Mouse (Mus musculus) MEL (cell line): ENCODE measurements around the gene Rnf115. TPM values are rescaled to one million over a fixed set of nuclear protein-coding genes. Genes with fewer than 3 reads are reported as not detected.

Experiments used
- DNase-seq: peaks from one replicate; pipeline ENCODE4 v3.0.0; 2011; ENCODE audit warnings: low read depth, low spot score
- H3K27ac ChIP-seq: 2 replicates; pipeline ENCODE4 v1.5.1; 2012; ENCODE audit warnings: low read depth, mild to moderate bottlenecking, control low read depth, low read length, moderate library complexity; ENCODE audit not compliant: control insufficient read depth
- H3K27me3 ChIP-seq, 2 experiments: fragments of 150-350 bp in 1 of 2; sonication (generic) in 1 of 2; 2 replicates each; pipeline ENCODE4 v1.6.1; 2012; ENCODE audit warnings: low read length in 2 of 2, mild to moderate bottlenecking in 2 of 2, improper control_type of control experiment in 1 of 2, moderate library complexity in 1 of 2; ENCODE audit not compliant: insufficient read depth in 2 of 2, control insufficient read depth in 1 of 2
- H3K36me3 ChIP-seq, 2 experiments: 2 replicates each; pipeline ENCODE4 v1.6.1; 2012 to 2014; ENCODE audit warnings: low read length in 2 of 2, improper control_type of control experiment in 1 of 2, inconsistent platforms in 1 of 2, mild to moderate bottlenecking in 1 of 2; ENCODE audit not compliant: insufficient read depth in 2 of 2, control insufficient read depth in 1 of 2
- H3K4me1 ChIP-seq, 2 experiments: fragments of 150-350 bp in 1 of 2; sonication (generic) in 1 of 2; 2 replicates each; pipeline ENCODE4 v1.6.1; 2012; ENCODE audit warnings: low read length in 2 of 2, improper control_type of control experiment in 1 of 2, mild to moderate bottlenecking in 1 of 2; ENCODE audit not compliant: insufficient read depth in 2 of 2, control insufficient read depth in 1 of 2
- H3K4me3 ChIP-seq, 2 experiments: fragments of 150-350 bp in 1 of 2; sonication (generic) in 1 of 2; 2 replicates each; pipeline ENCODE4 v1.5.1; 2012; ENCODE audit warnings: low read depth in 2 of 2, low read length in 2 of 2, mild to moderate bottlenecking in 2 of 2, moderate library complexity in 2 of 2, control low read depth in 1 of 2, improper control_type of control experiment in 1 of 2; ENCODE audit not compliant: control insufficient read depth in 1 of 2, insufficient read depth in 1 of 2
- H3K79me2 ChIP-seq: 2 replicates; pipeline ENCODE4 v1.6.1; 2012; ENCODE audit warnings: mild to moderate bottlenecking, low read length, moderate library complexity; ENCODE audit not compliant: control insufficient read depth, poor library complexity, insufficient read depth
- H3K9ac ChIP-seq: 2 replicates; pipeline ENCODE4 v1.6.1; 2012; ENCODE audit warnings: low read depth, mild to moderate bottlenecking, control low read depth, low read length, moderate library complexity; ENCODE audit not compliant: control insufficient read depth, poor library complexity, severe bottlenecking
- H3K9me3 ChIP-seq: fragments of 150-350 bp; sonication (generic); replicated peaks from 2 replicates; pipeline ENCODE4 v1.6.1; 2012; ENCODE audit warnings: mild to moderate bottlenecking, low read length, improper control_type of control experiment, moderate library complexity; ENCODE audit not compliant: insufficient read depth
- CHD1 ChIP-seq: IDR thresholded peaks from 2 replicates; pipeline ENCODE4 v1.6.1; 2012; ENCODE audit warnings: low read depth, mild to moderate bottlenecking, inconsistent platforms, low read length, improper control_type of control experiment
- CTCF ChIP-seq, 3 experiments: IDR thresholded peaks in 2 of 3; conservative IDR thresholded peaks in 1 of 3; 2 replicates each; pipeline ENCODE4 v1.5.1; 2011 to 2012; ENCODE audit warnings: low read length in 3 of 3, low read depth in 2 of 3, mild to moderate bottlenecking in 2 of 3, improper control_type of control experiment in 1 of 3, inconsistent platforms in 1 of 3, mixed read lengths in 1 of 3, moderate library complexity in 1 of 3; ENCODE audit not compliant: control insufficient read depth in 1 of 3, insufficient read depth in 1 of 3, poor library complexity in 1 of 3, severe bottlenecking in 1 of 3
- E2F4 ChIP-seq: IDR thresholded peaks from 2 replicates; pipeline ENCODE4 v1.6.1; 2011; ENCODE audit warnings: low read depth, low read length, improper control_type of control experiment, borderline replicate concordance
- ELF1 ChIP-seq: IDR thresholded peaks from 2 replicates; pipeline ENCODE4 v1.6.1; 2014; ENCODE audit warnings: low read depth, mild to moderate bottlenecking, inconsistent platforms, low read length, improper control_type of control experiment, moderate library complexity
- EP300 ChIP-seq, 2 experiments: IDR thresholded peaks; 2 replicates each; pipeline ENCODE4 v1.6.1; 2011; ENCODE audit warnings: improper control_type of control experiment in 2 of 2, low read length in 2 of 2, low read depth in 1 of 2, mild to moderate bottlenecking in 1 of 2
- ETS1 ChIP-seq: IDR thresholded peaks from 2 replicates; pipeline ENCODE4 v1.6.1; 2012; ENCODE audit warnings: low read depth, mild to moderate bottlenecking, inconsistent platforms, low read length, improper control_type of control experiment, moderate library complexity
- GABPA ChIP-seq: IDR thresholded peaks from 2 replicates; pipeline ENCODE4 v1.6.1; 2012; ENCODE audit warnings: low read depth, mild to moderate bottlenecking, inconsistent platforms, low read length, improper control_type of control experiment, moderate library complexity
- GATA1 ChIP-seq: IDR thresholded peaks from 2 replicates; pipeline ENCODE4 v1.6.1; 2011; ENCODE audit warnings: low read depth, low read length, improper control_type of control experiment
- HCFC1 ChIP-seq: IDR thresholded peaks from 2 replicates; pipeline ENCODE4 v1.6.1; 2012; ENCODE audit warnings: low read depth, mild to moderate bottlenecking, inconsistent platforms, low read length, improper control_type of control experiment, moderate library complexity
- JUND ChIP-seq: IDR thresholded peaks from 2 replicates; pipeline ENCODE4 v1.6.1; 2011; ENCODE audit warnings: low read depth, mild to moderate bottlenecking, improper control_type of control experiment, low read length
- MAFK ChIP-seq: IDR thresholded peaks from 2 replicates; pipeline ENCODE4 v1.6.1; 2011; ENCODE audit warnings: low read depth, mild to moderate bottlenecking, low read length, improper control_type of control experiment, borderline replicate concordance
- MAX ChIP-seq: IDR thresholded peaks from 2 replicates; pipeline ENCODE4 v1.6.1; 2011; ENCODE audit warnings: low read length, improper control_type of control experiment
- MAZ ChIP-seq: IDR thresholded peaks from 2 replicates; pipeline ENCODE4 v1.6.1; 2012; ENCODE audit warnings: low read depth, mild to moderate bottlenecking, inconsistent platforms, low read length, improper control_type of control experiment
- MEF2A ChIP-seq: IDR thresholded peaks from 2 replicates; pipeline ENCODE4 v1.6.1; 2014; ENCODE audit warnings: low read depth, mild to moderate bottlenecking, inconsistent platforms, low read length, improper control_type of control experiment; ENCODE audit not compliant: poor library complexity, insufficient replicate concordance, severe bottlenecking; ENCODE audit errors: extremely low read depth
- MXI1 ChIP-seq: IDR thresholded peaks from 2 replicates; pipeline ENCODE4 v1.6.1; 2011; ENCODE audit warnings: mild to moderate bottlenecking, low read depth, low read length, improper control_type of control experiment
- MYB ChIP-seq: IDR thresholded peaks from 2 replicates; pipeline ENCODE4 v1.6.1; 2011; ENCODE audit warnings: mild to moderate bottlenecking, low read depth, low read length, improper control_type of control experiment
- MYC ChIP-seq: IDR thresholded peaks from 2 replicates; pipeline ENCODE4 v1.6.1; 2011; ENCODE audit warnings: low read depth, mild to moderate bottlenecking, low read length, improper control_type of control experiment, moderate library complexity
- NRF1 ChIP-seq: IDR thresholded peaks from 2 replicates; pipeline ENCODE4 v1.6.1; 2014; ENCODE audit warnings: low read depth, mild to moderate bottlenecking, inconsistent platforms, low read length, improper control_type of control experiment, moderate library complexity; ENCODE audit not compliant: poor library complexity, insufficient read depth, severe bottlenecking
- POLR2AphosphoS5 ChIP-seq: IDR thresholded peaks from 2 replicates; pipeline ENCODE4 v1.6.1; 2012; ENCODE audit warnings: low read depth, borderline replicate concordance, mild to moderate bottlenecking, inconsistent platforms, low read length, moderate library complexity, mixed read lengths
- RAD21 ChIP-seq: IDR thresholded peaks from 2 replicates; pipeline ENCODE4 v1.6.1; 2011; ENCODE audit warnings: mild to moderate bottlenecking, low read depth, low read length, improper control_type of control experiment
- RCOR1 ChIP-seq: IDR thresholded peaks from 2 replicates; pipeline ENCODE4 v1.6.1; 2012; ENCODE audit warnings: low read depth, mild to moderate bottlenecking, inconsistent platforms, low read length, improper control_type of control experiment
- SIN3A ChIP-seq: IDR thresholded peaks from 2 replicates; pipeline ENCODE4 v1.6.1; 2012; ENCODE audit warnings: low read length, improper control_type of control experiment, inconsistent platforms
- SMC3 ChIP-seq: IDR thresholded peaks from 2 replicates; pipeline ENCODE4 v1.6.1; 2011; ENCODE audit warnings: low read depth, low read length, improper control_type of control experiment
- TBP ChIP-seq: IDR thresholded peaks from 2 replicates; pipeline ENCODE4 v1.8.0; 2011; ENCODE audit warnings: low read depth, low read length, improper control_type of control experiment
- TCF12 ChIP-seq: IDR thresholded peaks from 2 replicates; pipeline ENCODE4 v1.6.1; 2014; ENCODE audit warnings: low read depth, mild to moderate bottlenecking, inconsistent platforms, low read length, improper control_type of control experiment, moderate library complexity
- UBTF ChIP-seq: IDR thresholded peaks from 2 replicates; pipeline ENCODE4 v1.6.1; 2012; ENCODE audit warnings: low read depth, mild to moderate bottlenecking, inconsistent platforms, low read length, improper control_type of control experiment, moderate library complexity, borderline replicate concordance; ENCODE audit not compliant: insufficient read depth
- USF1 ChIP-seq: IDR thresholded peaks from 2 replicates; pipeline ENCODE4 v1.6.1; 2014; ENCODE audit warnings: low read depth, mild to moderate bottlenecking, inconsistent platforms, low read length, improper control_type of control experiment, moderate library complexity
- ZKSCAN1 ChIP-seq: IDR thresholded peaks from 2 replicates; pipeline ENCODE4 v1.6.1; 2012; ENCODE audit warnings: low read depth, mild to moderate bottlenecking, inconsistent platforms, low read length, improper control_type of control experiment, moderate library complexity
- polyA plus RNA-seq, 2 experiments: library from polyadenylated mRNA; stranded (reverse) in 1 of 2; unstranded in 1 of 2; fragments of >175 nt in 1 of 2; fragments of >200 nt in 1 of 2; gene quantifications; 2 replicates each; pipeline versions ENCODE4 v1.2.1 to v1.2.4; 2012; ENCODE audit warnings: low replicate concordance in 2 of 2, low read depth in 1 of 2; ENCODE audit not compliant: insufficient read length in 2 of 2, insufficient read depth in 1 of 2, missing spikeins in 1 of 2
- total RNA-seq: library from RNA; depleted of rRNA; stranded (reverse); fragments of 300-350 nt; gene quantifications from 2 replicates; pipeline ENCODE4 v1.2.3, GENCODE M21; 2012

The Rnf115 gene
- total and polyA plus RNA-seq, 3 experiments: 43.2 to 71.8 (median 66.1) TPM

GRCm38 (mm10) chr3:96829856-96830255, 102.4 kb downstream of the Rnf115 start:
- no peak for TF ChIP-seq MAX
- TF ChIP-seq HCFC1: no peak
- no peak for TF ChIP-seq MXI1
- TF ChIP-seq MEF2A: no peak
- TF ChIP-seq MAFK: no peak
- no peak for TF ChIP-seq UBTF
- no peak for TF ChIP-seq GABPA
- no peak for TF ChIP-seq TBP
- no peak for TF ChIP-seq ELF1
- no peak for TF ChIP-seq CTCF (IDR thresholded peaks at IDR 0.05 in 2 of 3, conservative IDR thresholded peaks at IDR 0.05 in 1 of 3; ENCODE audit: control insufficient read depth in 1 of 3, insufficient read depth in 1 of 3, low read depth in 2 of 3, low read length in 3 of 3, poor library complexity in 1 of 3, severe bottlenecking in 1 of 3)
- TF ChIP-seq TCF12: no peak
- TF ChIP-seq MYC: no peak
- TF ChIP-seq MYB: no peak
- TF ChIP-seq USF1: no peak
- TF ChIP-seq POLR2AphosphoS5: no peak
- TF ChIP-seq MAZ: no peak
- Histone ChIP-seq H3K4me1 (no peaks in the 10 kb centered on the region), H3K36me3 (no peaks in the 10 kb centered on the region), H3K79me2 (no peaks in the 10 kb centered on the region), H3K9me3 (no peaks in the 10 kb centered on the region), H3K27me3 (peaks cover 5 to 15% of the 10 kb centered on the region in 2 experiments; a peak in 2 of 4 replicates), H3K4me3 (no peak overlapping the region), H3K27ac (no peak overlapping the region), H3K9ac (no peak overlapping the region)
- DNase-seq: no peak

GRCm38 (mm10) chr3:96832930-96833329, 105.5 kb downstream of the Rnf115 start:
- no peaks in the 10 kb centered on the region for H3K36me3 ChIP-seq
- no peaks in the 10 kb centered on the region for H3K79me2 ChIP-seq
- TF ChIP-seq TBP (no peak), RAD21 (no peak), SIN3A (no peak), SMC3 (no peak), CHD1 (no peak), GATA1 (no peak), CTCF (IDR thresholded peaks at IDR 0.05 in 2 of 3, conservative IDR thresholded peaks at IDR 0.05 in 1 of 3; ENCODE audit: control insufficient read depth in 1 of 3, insufficient read depth in 1 of 3, low read depth in 2 of 3, low read length in 3 of 3, poor library complexity in 1 of 3, severe bottlenecking in 1 of 3) (no peak), JUND (no peak), NRF1 (no peak), USF1 (no peak), MEF2A (no peak), POLR2AphosphoS5 (no peak), E2F4 (no peak), ETS1 (no peak), EP300 (IDR thresholded peaks at IDR 0.05; ENCODE audit: low read depth in 1 of 2, low read length in 2 of 2) (no peak), ELF1 (no peak), RCOR1 (no peak), ZKSCAN1 (no peak)
- no peak overlapping the region for H3K9ac ChIP-seq
- no peaks in the 10 kb centered on the region for H3K9me3 ChIP-seq
- H3K27ac ChIP-seq: no peak overlapping the region
- no peak overlapping the region for H3K4me3 ChIP-seq
- H3K27me3 ChIP-seq: peaks cover 5 to 15% of the 10 kb centered on the region in 2 experiments; a peak in 2 of 4 replicates
- H3K4me1 ChIP-seq: no peaks in the 10 kb centered on the region
- no peak for DNase-seq
